Mouse (Mus musculus) CH12.LX (cell line): ENCODE data around the gene Cd46. TPM values are rescaled to one million over a fixed set of nuclear protein-coding genes. Genes with fewer than 3 reads are reported as not detected.
A peak's percentile ranks its signal among the peaks of the same experiment; 100 is the strongest.

Source experiments
- DNase-seq: peaks from one replicate; pipeline ENCODE4 v3.0.0-alpha.2; 2013; ENCODE audit errors: extremely low read depth
- H3K27ac ChIP-seq: 2 replicates; pipeline ENCODE4 v1.5.1; 2012; ENCODE audit warnings: low read depth, mild to moderate bottlenecking, control low read depth, moderate library complexity; ENCODE audit not compliant: insufficient read depth
- H3K27me3 ChIP-seq: replicated peaks from 2 replicates; pipeline ENCODE3; 2012; ENCODE audit warnings: inconsistent platforms
- H3K36me3 ChIP-seq, 2 experiments: replicated peaks in 1 of 2; 2 replicates each; pipeline versions ENCODE3 to v1.6.1; 2012; ENCODE audit warnings: inconsistent platforms in 1 of 2, low read length in 1 of 2, mild to moderate bottlenecking in 1 of 2, mixed read lengths in 1 of 2, moderate library complexity in 1 of 2; ENCODE audit not compliant: control insufficient read depth in 1 of 2, insufficient read depth in 1 of 2
- H3K4me1 ChIP-seq, 2 experiments: 2 replicates each; pipeline ENCODE4 v1.6.1; 2012; ENCODE audit warnings: inconsistent platforms in 1 of 2, moderate library complexity in 1 of 2; ENCODE audit not compliant: insufficient read depth in 2 of 2, control insufficient read depth in 1 of 2
- H3K4me2 ChIP-seq: 2 replicates; pipeline ENCODE4 v1.6.1; 2012; ENCODE audit warnings: low read depth, mild to moderate bottlenecking, control low read depth; ENCODE audit not compliant: poor library complexity, insufficient read depth, severe bottlenecking
- H3K4me3 ChIP-seq, 3 experiments: fragments of 150-350 bp in 1 of 3; sonication (generic) in 1 of 3; replicated peaks in 1 of 3; 2 replicates each; pipeline versions ENCODE3 to v1.5.1; 2011 to 2012; ENCODE audit warnings: low read depth in 2 of 3, low read length in 2 of 3, mild to moderate bottlenecking in 2 of 3, moderate library complexity in 2 of 3, control low read depth in 1 of 3, improper control_type of control experiment in 1 of 3, inconsistent platforms in 1 of 3, mixed read lengths in 1 of 3; ENCODE audit not compliant: poor library complexity in 1 of 3
- H3K79me2 ChIP-seq: replicated peaks from 2 replicates; pipeline ENCODE4 v1.6.1; 2012; ENCODE audit warnings: mild to moderate bottlenecking, moderate library complexity; ENCODE audit not compliant: control insufficient read depth, poor library complexity, insufficient read depth, severe bottlenecking; ENCODE audit errors: extremely low read depth
- H3K9ac ChIP-seq: 2 replicates; pipeline ENCODE4 v1.6.1; 2012; ENCODE audit warnings: low read depth, mild to moderate bottlenecking, control low read depth, moderate library complexity; ENCODE audit not compliant: insufficient read depth
- H3K9me3 ChIP-seq: replicated peaks from 2 replicates; pipeline ENCODE3; 2012; ENCODE audit warnings: low read length, inconsistent platforms, mixed read lengths
- BHLHE40 ChIP-seq: IDR thresholded peaks from 2 replicates; pipeline ENCODE4 v1.6.1; 2011; ENCODE audit warnings: mild to moderate bottlenecking, low read depth, low read length, improper control_type of control experiment
- CHD1 ChIP-seq: IDR thresholded peaks from 2 replicates; pipeline ENCODE4 v1.6.1; 2012; ENCODE audit warnings: low read depth, low read length, improper control_type of control experiment, inconsistent platforms
- CHD2 ChIP-seq: IDR thresholded peaks from 2 replicates; pipeline ENCODE4 v1.6.1; 2011; ENCODE audit warnings: low read length, improper control_type of control experiment
- CTCF ChIP-seq, 2 experiments: IDR thresholded peaks in 1 of 2; conservative IDR thresholded peaks in 1 of 2; 2 replicates each; pipeline ENCODE4 v1.5.1; 2011 to 2012; ENCODE audit warnings: low read depth in 2 of 2, low read length in 2 of 2, improper control_type of control experiment in 1 of 2, inconsistent platforms in 1 of 2, mild to moderate bottlenecking in 1 of 2, moderate library complexity in 1 of 2
- E2F4 ChIP-seq: IDR thresholded peaks from 2 replicates; pipeline ENCODE4 v1.6.1; 2011; ENCODE audit warnings: low read depth, low read length, improper control_type of control experiment; ENCODE audit not compliant: insufficient replicate concordance
- ELF1 ChIP-seq: IDR thresholded peaks from 2 replicates; pipeline ENCODE4 v1.6.1; 2014; ENCODE audit warnings: low read depth, mild to moderate bottlenecking, inconsistent platforms, low read length, improper control_type of control experiment
- EP300 ChIP-seq: IDR thresholded peaks from 2 replicates; pipeline ENCODE4 v1.6.1; 2011; ENCODE audit warnings: low read length, improper control_type of control experiment
- ETS1 ChIP-seq: conservative IDR thresholded peaks from 2 replicates; pipeline ENCODE4 v1.6.1; 2012; ENCODE audit warnings: low read depth, mild to moderate bottlenecking, inconsistent platforms, low read length, improper control_type of control experiment, moderate library complexity
- HCFC1 ChIP-seq: IDR thresholded peaks from 2 replicates; pipeline ENCODE4 v1.6.1; 2012; ENCODE audit warnings: low read depth, mild to moderate bottlenecking, inconsistent platforms, low read length, improper control_type of control experiment
- IRF4 ChIP-seq: IDR thresholded peaks from 2 replicates; pipeline ENCODE4 v1.6.1; 2014; ENCODE audit warnings: low read depth, mild to moderate bottlenecking, inconsistent platforms, low read length, improper control_type of control experiment
- JUN ChIP-seq: IDR thresholded peaks from 2 replicates; pipeline ENCODE4 v1.6.1; 2011; ENCODE audit warnings: low read depth, mild to moderate bottlenecking, low read length, improper control_type of control experiment, moderate library complexity; ENCODE audit not compliant: insufficient read depth
- JUND ChIP-seq: conservative IDR thresholded peaks from 2 replicates; pipeline ENCODE4 v1.6.1; 2011; ENCODE audit warnings: low read depth, low read length, improper control_type of control experiment
- MAFK ChIP-seq: IDR thresholded peaks from 2 replicates; pipeline ENCODE4 v1.6.1; 2011; ENCODE audit warnings: low read length, improper control_type of control experiment; ENCODE audit not compliant: insufficient replicate concordance
- MAX ChIP-seq: IDR thresholded peaks from 2 replicates; pipeline ENCODE4 v1.6.1; 2011; ENCODE audit warnings: low read length, improper control_type of control experiment
- MAZ ChIP-seq: IDR thresholded peaks from 2 replicates; pipeline ENCODE4 v1.6.1; 2012; ENCODE audit warnings: low read depth, mild to moderate bottlenecking, inconsistent platforms, low read length, improper control_type of control experiment, moderate library complexity
- MEF2A ChIP-seq: IDR thresholded peaks from 2 replicates; pipeline ENCODE4 v1.6.1; 2014; ENCODE audit warnings: low read depth, mild to moderate bottlenecking, inconsistent platforms, low read length, improper control_type of control experiment, borderline replicate concordance
- MXI1 ChIP-seq: IDR thresholded peaks from 2 replicates; pipeline ENCODE4 v1.6.1; 2011; ENCODE audit warnings: mild to moderate bottlenecking, low read depth, low read length, improper control_type of control experiment
- MYC ChIP-seq: IDR thresholded peaks from 2 replicates; pipeline ENCODE4 v1.6.1; 2011; ENCODE audit warnings: low read depth, mild to moderate bottlenecking, improper control_type of control experiment, low read length
- NELFE ChIP-seq: IDR thresholded peaks from 2 replicates; pipeline ENCODE4 v1.6.1; 2011; ENCODE audit warnings: low read depth, low read length, improper control_type of control experiment
- NRF1 ChIP-seq: IDR thresholded peaks from 2 replicates; pipeline ENCODE4 v1.6.1; 2014; ENCODE audit warnings: low read depth, mild to moderate bottlenecking, inconsistent platforms, low read length, improper control_type of control experiment, moderate library complexity
- PAX5 ChIP-seq: IDR thresholded peaks from 2 replicates; pipeline ENCODE4 v1.6.1; 2012; ENCODE audit warnings: low read length, inconsistent platforms, mixed read lengths
- POLR2A ChIP-seq: IDR thresholded peaks from 2 replicates; pipeline ENCODE4 v1.6.1; 2011; ENCODE audit warnings: low read depth, mild to moderate bottlenecking, improper control_type of control experiment, low read length
- RAD21 ChIP-seq: IDR thresholded peaks from 2 replicates; pipeline ENCODE4 v1.6.1; 2011; ENCODE audit warnings: low read depth, mild to moderate bottlenecking, low read length, improper control_type of control experiment, moderate library complexity
- SIN3A ChIP-seq: IDR thresholded peaks from 2 replicates; pipeline ENCODE4 v1.6.1; 2012; ENCODE audit warnings: low read length, improper control_type of control experiment, inconsistent platforms
- SMC3 ChIP-seq: IDR thresholded peaks from 2 replicates; pipeline ENCODE4 v1.6.1; 2011; ENCODE audit warnings: low read depth, low read length, improper control_type of control experiment
- TBP ChIP-seq: conservative IDR thresholded peaks from 2 replicates; pipeline ENCODE4 v1.6.1; 2011; ENCODE audit warnings: low read depth, low read length, improper control_type of control experiment
- TCF12 ChIP-seq: IDR thresholded peaks from 2 replicates; pipeline ENCODE4 v1.6.1; 2014; ENCODE audit warnings: low read depth, mild to moderate bottlenecking, inconsistent platforms, low read length, improper control_type of control experiment
- UBTF ChIP-seq: IDR thresholded peaks from 2 replicates; pipeline ENCODE4 v1.6.1; 2012; ENCODE audit warnings: low read depth, mild to moderate bottlenecking, inconsistent platforms, low read length, improper control_type of control experiment, moderate library complexity
- USF1 ChIP-seq: IDR thresholded peaks from 2 replicates; pipeline ENCODE4 v1.6.1; 2014; ENCODE audit warnings: low read depth, mild to moderate bottlenecking, inconsistent platforms, low read length, improper control_type of control experiment
- ZMIZ1 ChIP-seq: IDR thresholded peaks from 2 replicates; pipeline ENCODE4 v1.6.1; 2012; ENCODE audit warnings: low read depth, mild to moderate bottlenecking, inconsistent platforms, low read length, improper control_type of control experiment
- dilution Hi-C: fragments of 300-500 bp; cut with MboI; formaldehyde crosslinking; loops from 2 replicates; pipeline ENCODE4 v1.14.3; 2020; ENCODE audit warnings: low sequenced_read_pairs; ENCODE audit not compliant: extremely low pct_unique_long_range_greater_than_20kb, extremely low pct_ligation_motif_present
- in situ Hi-C: fragments of 300-500 bp; cut with MboI; formaldehyde crosslinking; loops from 3 replicates; pipeline ENCODE4 v1.14.3; 2019; ENCODE audit warnings: low sequenced_read_pairs, low pct_ligation_motif_present, low pct_unique_long_range_greater_than_20kb, mixed read lengths
- polyA plus RNA-seq: library from polyadenylated mRNA; unstranded; fragments of >175 nt; gene quantifications from 2 replicates; pipeline ENCODE4 v1.2.1, GENCODE M21; 2012; ENCODE audit warnings: low read depth; ENCODE audit not compliant: insufficient read length
- total RNA-seq, 2 experiments: library from RNA; depleted of rRNA; stranded (reverse); fragments of 300-350 nt in 1 of 2; fragments of >200 nt in 1 of 2; gene quantifications; 2 replicates each; pipeline ENCODE4 v1.2.3; 2012 to 2014

The Cd46 gene
- total and polyA plus RNA-seq, 3 experiments: 0.38 to 1.5 (median 1.4) TPM

DNA sequence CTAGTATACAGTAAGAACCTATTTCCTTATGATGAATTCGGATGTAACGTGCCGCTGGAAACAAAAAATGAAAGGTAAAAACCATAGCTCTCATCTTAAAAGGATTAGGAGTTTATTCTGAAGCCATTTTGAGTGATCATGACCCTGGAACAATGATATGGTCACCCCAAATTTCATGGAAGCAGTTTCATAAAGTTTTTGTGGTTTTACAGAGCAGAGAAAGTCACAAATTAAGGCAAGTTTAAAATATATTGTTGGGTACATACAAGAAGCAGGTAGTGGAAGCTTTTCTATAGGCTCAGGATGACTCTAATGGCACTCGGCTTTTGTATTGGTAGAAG lies 39.6 kb upstream of the Cd46 start:
- peaks cover 10% of the 10 kb centered on the region for H3K79me2 ChIP-seq
- no peaks in the 10 kb centered on the region for H3K9me3 ChIP-seq
- H3K4me2 ChIP-seq: peak overlapping the region; percentile 98; the same call in 1 of the 2 replicates
- H3K27me3 ChIP-seq: no peaks in the 10 kb centered on the region
- H3K36me3 ChIP-seq: peaks cover 8 to 23% of the 10 kb centered on the region in 2 experiments
- in situ Hi-C loops (no loop called here), dilution Hi-C loops (no loop called here)
- no peak overlapping the region for H3K27ac ChIP-seq
- TF ChIP-seq CHD1 (0 out of 2 replicates have a peak, but pooled peaks have one; percentile 67), MEF2A (no peak), BHLHE40 (peak; percentile 48; the same call in 1 of the 2 replicates), ELF1 (no peak), E2F4 (no peak), MXI1 (peak; percentile 17; the same call in 1 of the 2 replicates), HCFC1 (no peak; the same call in 1 of the 2 replicates), PAX5 (no peak), MYC (no peak), SIN3A (peak; percentile 45; the same call in 1 of the 2 replicates), MAZ (no peak)
- H3K4me1 ChIP-seq: peaks cover 0 to 23% of the 10 kb centered on the region in 2 experiments; a peak in 1 of 4 replicates
- H3K9ac ChIP-seq: peak overlapping the region; percentile 94
- no peak for DNase-seq
- peak overlapping the region; percentile 60 to 72 (median 68) for H3K4me3 ChIP-seq

DNA sequence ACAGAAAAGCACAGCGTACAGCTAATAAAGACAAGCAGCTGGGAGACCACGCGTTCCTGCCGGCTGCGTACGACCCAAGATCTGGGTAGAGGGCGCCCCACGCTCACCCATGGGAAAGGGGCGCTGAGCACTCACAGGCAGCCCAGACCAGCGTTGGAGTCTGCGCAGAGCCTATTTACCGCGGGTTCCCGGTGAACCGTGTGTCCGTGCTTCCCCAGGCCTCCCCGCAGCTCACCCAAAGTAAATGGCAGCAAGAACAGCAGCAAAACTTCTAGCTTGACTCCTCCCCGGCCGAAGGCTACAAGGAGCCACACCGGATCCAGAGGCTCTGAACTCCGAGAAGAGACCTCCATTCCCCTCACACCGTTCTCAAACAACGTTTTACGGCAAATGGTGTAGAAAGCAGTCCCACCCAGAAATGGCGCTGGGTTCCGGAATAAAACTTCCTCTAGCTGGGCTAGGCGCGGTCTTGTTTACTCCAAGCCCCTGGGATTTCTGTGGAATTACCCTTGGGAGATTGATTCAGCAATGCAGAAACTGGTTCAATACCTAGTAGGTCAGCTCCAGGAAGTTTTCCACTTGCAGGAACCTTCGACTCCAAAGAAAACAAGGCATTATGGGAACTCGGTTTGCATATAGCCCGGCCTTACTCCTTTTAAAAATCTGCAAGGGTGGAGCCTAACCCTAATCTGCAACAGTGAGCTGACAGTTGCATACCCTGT lies 39.1 kb upstream of the Cd46 start, which contains the start of gene Cr1l:
Cr1l (minus strand) TSS at position 634 of the 722 bp plus-strand sequence.
- Histone ChIP-seq H3K4me2 (peak within 1 kb of the TSS; percentile 98), H3K36me3 (peaks cover 10 to 25% of the 10 kb centered on the region in 2 experiments), H3K27me3 (no peaks in the 10 kb centered on the region), H3K4me1 (peaks cover 0 to 23% of the 10 kb centered on the region in 2 experiments; a peak in 1 of 4 replicates), H3K79me2 (peaks cover 10% of the 10 kb centered on the region), H3K9me3 (no peaks in the 10 kb centered on the region), H3K27ac (peak within 1 kb of the TSS; percentile 86), H3K9ac (peak within 1 kb of the TSS; percentile 94), H3K4me3 (peak within 1 kb of the TSS; percentile 60 to 72 (median 68))
- dilution Hi-C loops (no loop called here), in situ Hi-C loops (no loop called here)
- DNase-seq: peak; percentile 87
- TF ChIP-seq NELFE (peak; percentile 75), IRF4 (peak; percentile 58; the same call in 1 of the 2 replicates), MAFK (no peak), CHD2 (no peak), TBP (peak; percentile 94), MEF2A (no peak; the same call in 1 of the 2 replicates), UBTF (peak; percentile 75; the same call in 1 of the 2 replicates), EP300 (no peak), USF1 (no peak), MYC (peak; percentile 69; the same call in 1 of the 2 replicates), NRF1 (peak; percentile 86), SIN3A (peak; percentile 80), BHLHE40 (no peak; the same call in 1 of the 2 replicates), RAD21 (peak; percentile 73), JUND (no peak), HCFC1 (peak; percentile 54; the same call in 1 of the 2 replicates), JUN (no peak), CTCF (conservative IDR thresholded peaks at IDR 0.05 in 1 of 2, IDR thresholded peaks at IDR 0.05 in 1 of 2; ENCODE audit: low read depth in 2 of 2, low read length in 2 of 2) (peak in 1 of 2 experiments; percentile 78; a peak in 2 of 4 replicates), ETS1 (no peak; the same call in 1 of the 2 replicates), ZMIZ1 (peak; percentile 63), SMC3 (peak; percentile 62), POLR2A (peak; percentile 74), TCF12 (peak; percentile 65), MAX (peak; percentile 87), ELF1 (0 out of 2 replicates have a peak, but pooled peaks have one; percentile 9), MXI1 (peak; percentile 96)
